Mouse (Mus musculus): ENCODE measurements around the gene Ldhd. TPM values are rescaled to one million over a fixed set of nuclear protein-coding genes. Genes with fewer than 3 reads are reported as not detected.
A peak's percentile ranks its signal among the peaks of the same experiment; 100 is the strongest.

Ldhd gene
- polyA plus RNA-seq, 2 experiments = 0.74 to 0.77 TPM

- 55% methylated on average over 5 of the region's 5 CpGs for WGBS
- Histone ChIP-seq H3K9ac (ENCODE audit: low read depth, low read length, severe bottlenecking) (no peak overlapping the region), H3K9me3 (ENCODE audit: control insufficient read depth, low read length) (no peaks in the 10 kb centered on the region), H3K27ac (replicated peaks; ENCODE audit: low read depth, low read length) (peak overlapping the region; percentile 94), H3K4me3 (replicated peaks; ENCODE audit: low read length) (peak overlapping the region; percentile 94), H3K4me2 (replicated peaks; ENCODE audit: low read depth, low read length, severe bottlenecking) (peak overlapping the region; percentile 58), H3K36me3 (ENCODE audit: control insufficient read depth, insufficient read depth, low read length) (no peaks in the 10 kb centered on the region), H3K27me3 (ENCODE audit: control insufficient read depth, insufficient read depth, low read length) (no peaks in the 10 kb centered on the region), H3K4me1 (ENCODE audit: control insufficient read depth, insufficient read depth, low read length) (peaks cover 9% of the 10 kb centered on the region)
- ATAC-seq (ENCODE audit: low FRiP score, low read depth) (no peak), DNase-seq (ENCODE audit: low spot score) (no peak)
- TF ChIP-seq POLR2A (IDR thresholded peaks at IDR 0.05; ENCODE audit: borderline replicate concordance, extremely low read depth, insufficient read depth, insufficient read length) = no peak
These were observed 12.3 kb upstream of the Ldhd start for GRCm38 (mm10) chr8:111642496-111642895.

GRCm38 (mm10) chr8:111641064-111641463 is 10.9 kb upstream of the Ldhd start:
- Histone ChIP-seq H3K9me3 (ENCODE audit: control insufficient read depth, low read length) (no peaks in the 10 kb centered on the region), H3K36me3 (ENCODE audit: control insufficient read depth, insufficient read depth, low read length) (no peaks in the 10 kb centered on the region), H3K27me3 (ENCODE audit: control insufficient read depth, insufficient read depth, low read length) (no peaks in the 10 kb centered on the region), H3K9ac (ENCODE audit: low read depth, low read length, severe bottlenecking) (no peak overlapping the region), H3K4me3 (replicated peaks; ENCODE audit: low read length) (no peak overlapping the region), H3K4me2 (replicated peaks; ENCODE audit: low read depth, low read length, severe bottlenecking) (no peak overlapping the region), H3K27ac (replicated peaks; ENCODE audit: low read depth, low read length) (no peak overlapping the region), H3K4me1 (ENCODE audit: control insufficient read depth, insufficient read depth, low read length) (peaks cover 9% of the 10 kb centered on the region)
- DNase-seq (ENCODE audit: low spot score) (no peak), ATAC-seq (ENCODE audit: low FRiP score, low read depth) (no peak)
- WGBS = 97% methylated on average over 2 of the region's 2 CpGs
- no peak for TF ChIP-seq POLR2A (IDR thresholded peaks at IDR 0.05; ENCODE audit: borderline replicate concordance, extremely low read depth, insufficient read depth, insufficient read length)

GRCm38 (mm10) chr8:111638086-111638485 is 7.9 kb upstream of the Ldhd start:
- no peak for TF ChIP-seq POLR2A (IDR thresholded peaks at IDR 0.05; ENCODE audit: borderline replicate concordance, extremely low read depth, insufficient read depth, insufficient read length)
- no peak overlapping the region for H3K4me3 ChIP-seq (replicated peaks; ENCODE audit: low read length)
- DNase-seq (ENCODE audit: low spot score) = no peak

GRCm38 (mm10) chr8:111632976-111633375 is 2.8 kb upstream of the Ldhd start:
- peaks cover 2% of the 10 kb centered on the region; the same call in 1 of the 2 replicates for H3K4me1 ChIP-seq (ENCODE audit: control insufficient read depth, insufficient read depth, low read length)
- DNase-seq (ENCODE audit: low spot score) (no peak), ATAC-seq (ENCODE audit: low FRiP score, low read depth) (no peak)
- H3K27me3 ChIP-seq (ENCODE audit: control insufficient read depth, insufficient read depth, low read length) = no peaks in the 10 kb centered on the region
- H3K27ac ChIP-seq (replicated peaks; ENCODE audit: low read depth, low read length) = no peak overlapping the region
- no peak overlapping the region for H3K9ac ChIP-seq (ENCODE audit: low read depth, low read length, severe bottlenecking)
- H3K4me3 ChIP-seq (replicated peaks; ENCODE audit: low read length) = no peak overlapping the region
- WGBS = 85% methylated on average over 3 of the region's 3 CpGs
- no peaks in the 10 kb centered on the region for H3K9me3 ChIP-seq (ENCODE audit: control insufficient read depth, low read length)
- no peak for TF ChIP-seq POLR2A (IDR thresholded peaks at IDR 0.05; ENCODE audit: borderline replicate concordance, extremely low read depth, insufficient read depth, insufficient read length)
- H3K36me3 ChIP-seq (ENCODE audit: control insufficient read depth, insufficient read depth, low read length) = peaks cover 7% of the 10 kb centered on the region; the same call in 1 of the 2 replicates
- H3K4me2 ChIP-seq (replicated peaks; ENCODE audit: low read depth, low read length, severe bottlenecking) = no peak overlapping the region

More at GRCm38 (mm10) chr8:111638086-111638485, 7.9 kb upstream of the Ldhd start:
- peaks cover 6% of the 10 kb centered on the region for H3K4me1 ChIP-seq (ENCODE audit: control insufficient read depth, insufficient read depth, low read length)
- H3K4me2 ChIP-seq (replicated peaks; ENCODE audit: low read depth, low read length, severe bottlenecking) = no peak overlapping the region
- H3K27ac ChIP-seq (replicated peaks; ENCODE audit: low read depth, low read length) = no peak overlapping the region
- no peaks in the 10 kb centered on the region for H3K27me3 ChIP-seq (ENCODE audit: control insufficient read depth, insufficient read depth, low read length)
- H3K36me3 ChIP-seq (ENCODE audit: control insufficient read depth, insufficient read depth, low read length) = no peaks in the 10 kb centered on the region
- H3K9ac ChIP-seq (ENCODE audit: low read depth, low read length, severe bottlenecking) = no peak overlapping the region
- no peak for ATAC-seq (ENCODE audit: low FRiP score, low read depth)
- H3K9me3 ChIP-seq (ENCODE audit: control insufficient read depth, low read length) = no peaks in the 10 kb centered on the region

- WGBS = 92% methylated on average over 8 of the region's 8 CpGs
- no peaks in the 10 kb centered on the region for H3K9me3 ChIP-seq (ENCODE audit: control insufficient read depth, low read length)
- H3K9ac ChIP-seq (ENCODE audit: low read depth, low read length, severe bottlenecking) = no peak overlapping the region
- no peak overlapping the region for H3K4me2 ChIP-seq (replicated peaks; ENCODE audit: low read depth, low read length, severe bottlenecking)
- H3K4me3 ChIP-seq (replicated peaks; ENCODE audit: low read length) = no peak overlapping the region
- H3K27me3 ChIP-seq (ENCODE audit: control insufficient read depth, insufficient read depth, low read length) = no peaks in the 10 kb centered on the region
- TF ChIP-seq POLR2A (IDR thresholded peaks at IDR 0.05; ENCODE audit: borderline replicate concordance, extremely low read depth, insufficient read depth, insufficient read length) = no peak
- DNase-seq (ENCODE audit: low spot score) = no peak
- H3K36me3 ChIP-seq (ENCODE audit: control insufficient read depth, insufficient read depth, low read length) = peaks cover 19% of the 10 kb centered on the region
- H3K4me1 ChIP-seq (ENCODE audit: control insufficient read depth, insufficient read depth, low read length) = peaks cover 2% of the 10 kb centered on the region; the same call in 1 of the 2 replicates
- no peak for ATAC-seq (ENCODE audit: low FRiP score, low read depth)
- H3K27ac ChIP-seq (replicated peaks; ENCODE audit: low read depth, low read length) = no peak overlapping the region
These were observed 1.4 kb upstream of the Ldhd start for GRCm38 (mm10) chr8:111631589-111631988.
